Mouse (Mus musculus): ENCODE data around the gene Arhgap17. TPM values are rescaled to one million over a fixed set of nuclear protein-coding genes. Genes with fewer than 3 reads are reported as not detected.

Gene Arhgap17
- total and polyA plus RNA-seq, 2 experiments from 2014 or later: 6.4 to 8.9 TPM

DNA sequence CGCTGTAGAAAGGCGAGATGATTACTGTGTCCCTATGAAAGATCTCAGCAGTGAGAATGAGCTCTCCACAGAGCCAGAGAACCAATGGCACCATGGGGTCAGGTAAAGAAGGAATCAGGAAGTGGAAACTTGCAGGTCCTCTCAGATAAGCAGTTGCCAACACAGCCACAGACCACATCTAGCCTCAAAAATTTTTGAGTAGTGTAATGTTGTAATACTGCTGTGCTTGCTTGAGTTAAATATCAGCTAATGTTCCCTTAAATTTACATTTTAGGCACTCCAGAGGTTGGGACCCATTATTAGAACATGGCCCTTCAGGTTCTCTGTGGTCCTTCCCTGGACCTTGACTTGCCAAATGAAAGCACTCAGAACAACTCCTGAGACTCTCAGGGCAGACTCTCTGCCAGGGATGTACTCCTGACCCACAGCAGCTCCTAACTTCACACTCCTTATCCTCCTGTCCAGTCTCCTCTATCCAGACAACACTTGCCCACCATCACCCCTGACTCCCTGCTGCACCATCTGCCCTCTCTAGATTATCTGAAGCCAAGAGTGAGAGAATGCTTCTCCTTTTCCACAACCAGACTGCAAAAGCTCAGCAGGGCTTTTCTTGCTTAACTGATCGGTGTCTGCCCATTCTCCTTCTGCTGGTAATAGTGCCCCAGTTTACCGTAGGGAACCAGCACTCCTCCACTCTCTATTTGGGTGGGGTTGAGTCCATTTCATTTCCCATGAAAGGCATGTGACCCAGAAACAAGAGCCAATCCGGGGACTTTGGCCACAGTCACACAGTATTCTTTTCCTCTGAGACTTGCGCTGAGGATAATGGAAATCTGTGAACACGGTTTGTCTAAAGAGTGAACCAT is 3.6 kb downstream of the Arhgap17 start:
- Histone ChIP-seq H3K9ac (replicated peaks; ENCODE audit: low read depth, low read length) (no peak overlapping the region), H3K27me3 (ENCODE audit: control insufficient read depth, insufficient read depth, low read length) (no peaks in the 10 kb centered on the region), H3K4me1 (ENCODE audit: control insufficient read depth, insufficient read depth) (peaks cover 22% of the 10 kb centered on the region), H3K4me3 (ENCODE audit: low read depth, low read length) (no peak overlapping the region), H3K4me2 (ENCODE audit: low read depth, low read length) (no peak overlapping the region), H3K9me3 (replicated peaks; ENCODE audit: control insufficient read depth, low read length) (no peaks in the 10 kb centered on the region), H3K36me3 (replicated peaks; ENCODE audit: control insufficient read depth, insufficient read depth, low read length) (no peaks in the 10 kb centered on the region), H3K27ac (ENCODE audit: low read depth) (no peak overlapping the region)
- ATAC-seq (ENCODE audit: insufficient read depth, low read depth) (no peak), DNase-seq (ENCODE audit: low spot score) (no peak)
- TF ChIP-seq CTCF (IDR thresholded peaks at IDR 0.05; ENCODE audit: low read depth) (no peak), EP300 (IDR thresholded peaks at IDR 0.05; ENCODE audit: low read depth) (no peak)
- WGBS: 76% methylated on average over 7 of the region's 7 CpGs

DNA sequence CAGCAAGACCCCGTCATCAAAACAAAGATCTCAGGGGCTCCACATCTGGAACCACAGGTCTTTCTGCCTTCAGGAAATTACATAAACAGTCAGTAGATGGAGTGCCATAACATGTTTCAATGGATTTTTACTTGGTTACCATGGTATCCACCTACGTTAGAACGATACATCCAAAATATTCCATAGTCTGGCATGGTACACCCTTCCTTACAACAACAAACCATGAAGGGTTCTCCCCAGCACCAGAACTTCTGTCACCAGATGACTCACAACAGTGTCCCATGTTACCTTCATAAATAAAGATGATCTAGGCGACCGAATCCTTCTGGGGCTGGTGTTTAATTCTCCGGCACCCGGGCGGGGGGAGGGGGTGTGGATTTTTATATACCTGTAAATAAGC is 5.7 kb downstream of the Arhgap17 start:
- Histone ChIP-seq H3K4me2 (ENCODE audit: low read depth, low read length) (no peak overlapping the region), H3K4me3 (ENCODE audit: low read depth, low read length) (no peak overlapping the region), H3K4me1 (ENCODE audit: control insufficient read depth, insufficient read depth) (peaks cover 30% of the 10 kb centered on the region), H3K27me3 (ENCODE audit: control insufficient read depth, insufficient read depth, low read length) (no peaks in the 10 kb centered on the region), H3K36me3 (replicated peaks; ENCODE audit: control insufficient read depth, insufficient read depth, low read length) (no peaks in the 10 kb centered on the region), H3K9me3 (replicated peaks; ENCODE audit: control insufficient read depth, low read length) (no peaks in the 10 kb centered on the region), H3K27ac (ENCODE audit: low read depth) (no peak overlapping the region), H3K9ac (replicated peaks; ENCODE audit: low read depth, low read length) (no peak overlapping the region)
- ATAC-seq (ENCODE audit: insufficient read depth, low read depth) (no peak), DNase-seq (ENCODE audit: low spot score) (no peak)
- 88% methylated on average over 8 of the region's 8 CpGs for WGBS
- TF ChIP-seq EP300 (IDR thresholded peaks at IDR 0.05; ENCODE audit: low read depth) (no peak), CTCF (IDR thresholded peaks at IDR 0.05; ENCODE audit: low read depth) (no peak)

DNA sequence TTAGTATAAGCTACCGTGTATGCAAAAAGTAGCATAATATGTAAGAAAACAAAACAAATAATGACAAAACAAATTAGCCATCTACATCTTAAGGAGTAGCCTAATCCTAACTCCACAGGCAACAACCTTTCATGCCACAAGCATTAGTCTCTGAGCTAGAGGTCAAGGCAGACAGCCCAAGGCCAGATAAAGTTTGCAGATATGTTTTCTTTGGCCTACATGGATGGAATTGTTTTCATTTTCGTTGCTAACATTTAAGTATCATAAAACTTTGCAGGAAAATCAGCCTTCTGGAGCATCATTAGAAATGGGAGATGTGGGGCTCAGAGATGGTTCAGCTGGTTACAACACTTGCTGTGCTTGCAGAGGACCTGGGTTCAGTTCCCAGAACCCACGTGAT is 6.9 kb downstream of the Arhgap17 start:
- Histone ChIP-seq H3K4me1 (ENCODE audit: control insufficient read depth, insufficient read depth) (peaks cover 19% of the 10 kb centered on the region; the same call in 1 of the 2 replicates), H3K4me2 (ENCODE audit: low read depth, low read length) (no peak overlapping the region), H3K9me3 (replicated peaks; ENCODE audit: control insufficient read depth, low read length) (no peaks in the 10 kb centered on the region), H3K36me3 (replicated peaks; ENCODE audit: control insufficient read depth, insufficient read depth, low read length) (no peaks in the 10 kb centered on the region), H3K4me3 (ENCODE audit: low read depth, low read length) (no peak overlapping the region), H3K27me3 (ENCODE audit: control insufficient read depth, insufficient read depth, low read length) (no peaks in the 10 kb centered on the region), H3K9ac (replicated peaks; ENCODE audit: low read depth, low read length) (no peak overlapping the region), H3K27ac (ENCODE audit: low read depth) (no peak overlapping the region)
- no peak for TF ChIP-seq CTCF (IDR thresholded peaks at IDR 0.05; ENCODE audit: low read depth)
- TF ChIP-seq EP300 (IDR thresholded peaks at IDR 0.05; ENCODE audit: low read depth): no peak
- ATAC-seq (ENCODE audit: insufficient read depth, low read depth) (no peak), DNase-seq (ENCODE audit: low spot score) (no peak)
- 77% methylated on average over 3 of the region's 3 CpGs for WGBS

DNA sequence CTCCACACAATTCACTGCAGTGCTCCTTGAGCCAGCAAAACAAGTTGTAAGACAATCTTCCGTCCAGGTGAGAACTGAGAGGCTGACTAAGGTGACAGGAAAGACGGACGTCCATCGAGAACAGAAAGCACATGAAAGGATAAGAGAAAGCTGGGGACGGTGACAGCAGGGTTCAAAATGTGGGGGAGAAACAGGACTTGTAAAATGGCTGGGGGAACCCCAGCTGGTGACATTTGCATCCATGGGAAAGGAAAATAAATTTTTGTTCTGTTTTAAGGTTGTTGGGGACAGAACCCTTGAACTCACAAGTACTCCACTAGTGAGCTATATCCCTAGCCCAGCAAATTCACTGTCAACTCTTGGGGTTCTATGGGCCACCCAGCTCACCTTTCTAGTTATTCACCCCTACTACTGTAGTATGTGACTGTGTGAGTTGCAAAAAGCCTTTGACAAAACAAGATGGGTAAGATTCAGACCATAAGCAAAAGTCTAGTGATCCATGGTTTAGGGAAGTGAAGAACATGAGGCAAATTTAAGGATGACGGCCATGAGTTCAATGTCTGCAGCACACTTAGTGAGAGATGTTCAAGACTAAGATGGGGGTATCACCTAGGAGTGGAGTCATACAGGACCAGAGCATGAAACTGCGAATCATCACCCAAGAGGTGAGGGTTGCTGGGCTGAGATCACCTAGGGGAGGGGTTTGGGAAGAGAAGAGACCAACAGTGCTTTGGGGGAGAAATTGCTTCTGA is 8.3 kb downstream of the Arhgap17 start:
- Histone ChIP-seq H3K4me2 (ENCODE audit: low read depth, low read length) (no peak overlapping the region), H3K27ac (ENCODE audit: low read depth) (no peak overlapping the region), H3K27me3 (ENCODE audit: control insufficient read depth, insufficient read depth, low read length) (no peaks in the 10 kb centered on the region), H3K4me1 (ENCODE audit: control insufficient read depth, insufficient read depth) (0 out of 2 replicates have a peak, but pooled peaks cover 12% of the 10 kb centered on the region), H3K4me3 (ENCODE audit: low read depth, low read length) (no peak overlapping the region), H3K9me3 (replicated peaks; ENCODE audit: control insufficient read depth, low read length) (no peaks in the 10 kb centered on the region), H3K36me3 (replicated peaks; ENCODE audit: control insufficient read depth, insufficient read depth, low read length) (no peaks in the 10 kb centered on the region), H3K9ac (replicated peaks; ENCODE audit: low read depth, low read length) (no peak overlapping the region)
- ATAC-seq (ENCODE audit: insufficient read depth, low read depth) (no peak), DNase-seq (ENCODE audit: low spot score) (no peak)
- no peak for TF ChIP-seq CTCF (IDR thresholded peaks at IDR 0.05; ENCODE audit: low read depth)
- WGBS: 91% methylated on average over 7 of the region's 7 CpGs

DNA sequence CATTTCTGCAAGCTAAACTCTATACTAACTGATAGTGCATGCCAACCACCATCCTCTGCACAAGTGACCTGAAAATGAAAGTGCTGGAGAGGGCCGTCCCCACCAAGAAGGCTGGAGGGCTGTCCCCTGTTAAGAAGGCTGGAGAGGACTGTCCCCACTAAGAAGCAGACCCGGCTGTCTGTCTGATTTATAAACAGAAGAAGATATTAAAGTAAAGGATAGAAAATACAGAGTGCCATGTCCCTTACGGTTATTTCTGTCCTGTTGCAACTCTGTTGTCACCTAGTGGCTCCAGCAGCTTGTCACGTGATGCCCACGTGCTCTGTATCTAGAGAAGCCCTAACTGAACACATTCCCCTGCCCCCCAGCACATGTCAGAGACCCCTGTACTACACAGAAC is 9.5 kb downstream of the Arhgap17 start:
- no peak overlapping the region for H3K9ac ChIP-seq (replicated peaks; ENCODE audit: low read depth, low read length)
- H3K4me1 ChIP-seq (ENCODE audit: control insufficient read depth, insufficient read depth): 0 out of 2 replicates have a peak, but pooled peaks cover 8% of the 10 kb centered on the region
- H3K36me3 ChIP-seq (replicated peaks; ENCODE audit: control insufficient read depth, insufficient read depth, low read length): no peaks in the 10 kb centered on the region
- WGBS: 43% methylated on average over 5 of the region's 5 CpGs
- H3K27me3 ChIP-seq (ENCODE audit: control insufficient read depth, insufficient read depth, low read length): no peaks in the 10 kb centered on the region
- TF ChIP-seq CTCF (IDR thresholded peaks at IDR 0.05; ENCODE audit: low read depth) (no peak), EP300 (IDR thresholded peaks at IDR 0.05; ENCODE audit: low read depth) (no peak)
- peak overlapping the region; percentile 16; the same call in 1 of the 2 replicates for H3K4me3 ChIP-seq (ENCODE audit: low read depth, low read length)
- ATAC-seq (ENCODE audit: insufficient read depth, low read depth): no peak
- no peaks in the 10 kb centered on the region for H3K9me3 ChIP-seq (replicated peaks; ENCODE audit: control insufficient read depth, low read length)
- H3K27ac ChIP-seq (ENCODE audit: low read depth): no peak overlapping the region
- peak overlapping the region; percentile 44 for H3K4me2 ChIP-seq (ENCODE audit: low read depth, low read length)
- DNase-seq (ENCODE audit: low spot score): no peak
